In the genomic region with DNA sequence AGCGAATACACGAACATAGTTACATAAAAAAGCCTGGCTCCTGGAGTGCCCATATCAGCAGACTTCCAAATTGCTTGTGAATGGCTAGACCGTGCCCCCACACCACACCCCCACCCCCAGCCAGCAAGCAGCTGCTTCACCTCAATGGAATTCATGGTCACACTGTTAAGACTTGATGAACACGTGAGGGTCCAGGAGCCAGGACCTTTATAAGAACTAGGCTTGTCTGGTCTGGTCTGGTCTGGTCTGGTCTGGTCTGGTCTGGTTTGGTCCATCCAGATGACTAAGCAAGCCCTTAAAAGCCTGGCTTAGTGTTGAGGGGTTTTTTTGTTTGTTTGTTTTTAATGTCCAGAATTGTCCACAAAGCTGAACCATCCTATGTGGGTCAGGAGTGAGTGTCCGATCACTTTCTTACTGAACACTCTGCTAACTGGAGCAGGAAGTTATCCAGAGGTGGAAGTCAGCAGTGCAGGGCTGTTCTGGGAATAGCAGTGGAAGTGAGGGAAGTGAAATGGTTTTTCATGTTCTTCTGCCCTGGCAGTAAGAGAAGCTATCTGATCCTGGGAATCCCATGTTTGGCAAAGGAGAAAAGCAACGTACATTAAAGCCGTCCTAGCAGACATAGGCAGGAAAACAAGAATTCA, we compare ENCODE assay signal across 8 mouse cellular contexts. TPM values are rescaled to one million over a fixed set of nuclear protein-coding genes. Genes with fewer than 3 reads are reported as not detected.
DNase-seq lines count a peak whose midpoint lies in the region; ATAC-seq and TF ChIP-seq lines count a peak whose summit lies in the region.

No protein-coding gene starts in this region.

- no peak overlapping the region for H3K4me2 ChIP-seq in liver, postnatal 0 days (ENCODE audit: low read depth, low read length)
- no peak overlapping the region for H3K4me2 ChIP-seq in liver, embryonic 12.5 days
- H3K4me2 ChIP-seq in forebrain, embryonic 16.5 days (ENCODE audit: low read length): no peak overlapping the region
- H3K4me2 ChIP-seq in kidney, embryonic 16.5 days (replicated peaks; ENCODE audit: low read depth, low read length): no peak overlapping the region
- no peak overlapping the region for H3K4me2 ChIP-seq in stomach, embryonic 16.5 days (ENCODE audit: low read depth, low read length)

- no peak for TF ChIP-seq EP300 in liver, postnatal 0 days (IDR thresholded peaks at IDR 0.05; ENCODE audit: low read depth)

- no peak overlapping the region for H3K27ac ChIP-seq in liver, postnatal 0 days (ENCODE audit: low read depth)
- no peak overlapping the region for H3K27ac ChIP-seq in liver, embryonic 12.5 days
- H3K27ac ChIP-seq in forebrain, embryonic 16.5 days (ENCODE audit: low read length): no peak overlapping the region
- peak overlapping the region; percentile 84 for H3K27ac ChIP-seq in kidney, embryonic 16.5 days (ENCODE audit: low read length)
- no peak overlapping the region; the same call in 1 of the 2 replicates for H3K27ac ChIP-seq in stomach, embryonic 16.5 days (ENCODE audit: low read length)

- H3K4me3 ChIP-seq in liver, postnatal 0 days (ENCODE audit: low read depth, low read length): no peak overlapping the region
- H3K4me3 ChIP-seq in liver, embryonic 12.5 days: no peak overlapping the region
- no peak overlapping the region for H3K4me3 ChIP-seq in forebrain, embryonic 16.5 days (replicated peaks; ENCODE audit: low read length)
- no peak overlapping the region for H3K4me3 ChIP-seq in kidney, embryonic 16.5 days (ENCODE audit: low read length)
- H3K4me3 ChIP-seq in stomach, embryonic 16.5 days (replicated peaks; ENCODE audit: low read length): no peak overlapping the region

- peak; percentile 25; the same call in 1 of the 2 replicates for ATAC-seq in liver, postnatal 0 days
- no peak for ATAC-seq in liver, embryonic 12.5 days
- 0 out of 2 replicates have a peak, but pooled peaks have one; percentile 31 for ATAC-seq in forebrain, embryonic 16.5 days
- peak; percentile 93 for ATAC-seq in kidney, embryonic 16.5 days (ENCODE audit: low FRiP score, low TSS enrichment)
- peak; percentile 47; the same call in 1 of the 2 replicates for ATAC-seq in stomach, embryonic 16.5 days (ENCODE audit: insufficient read depth, low FRiP score)
- ATAC-seq in megakaryocyte-erythroid progenitor cell, adult 5-6 weeks (replicated peaks; ENCODE audit: low FRiP score, low TSS enrichment, poor library complexity, severe bottlenecking): no peak

- no peak for DNase-seq in liver, postnatal 0 days
- no peak for DNase-seq in frontal cortex, adult 2 months (ENCODE audit: extremely low spot score in 1 of 2, low spot score in 1 of 2)
- DNase-seq in left cerebral cortex, adult 8-10 months (ENCODE audit: low spot score in 2 of 2): no peak

- no peaks in the 10 kb centered on the region for H3K9me3 ChIP-seq in liver, postnatal 0 days (ENCODE audit: low read length)
- no peaks in the 10 kb centered on the region for H3K9me3 ChIP-seq in liver, embryonic 12.5 days (replicated peaks)
- no peaks in the 10 kb centered on the region for H3K9me3 ChIP-seq in forebrain, embryonic 16.5 days (ENCODE audit: control insufficient read depth, low read length)
- no peaks in the 10 kb centered on the region for H3K9me3 ChIP-seq in kidney, embryonic 16.5 days (ENCODE audit: low read length)
- no peaks in the 10 kb centered on the region for H3K9me3 ChIP-seq in stomach, embryonic 16.5 days (replicated peaks; ENCODE audit: control insufficient read depth, low read length)

- 64% methylated on average over 7 of the region's 7 CpGs for WGBS in liver, postnatal 0 days (ENCODE audit: insufficient replicate concordance)
- WGBS in liver, embryonic 12.5 days (ENCODE audit: insufficient replicate concordance): 59% methylated on average over 7 of the region's 7 CpGs
- WGBS in forebrain, embryonic 16.5 days: 62% methylated on average over 7 of the region's 7 CpGs
- WGBS in kidney, embryonic 16.5 days: 48% methylated on average over 7 of the region's 7 CpGs
- WGBS in stomach, embryonic 16.5 days: 49% methylated on average over 7 of the region's 7 CpGs

- no peaks in the 10 kb centered on the region for H3K27me3 ChIP-seq in liver, postnatal 0 days (ENCODE audit: insufficient read depth, low read length)
- H3K27me3 ChIP-seq in liver, embryonic 12.5 days (replicated peaks): no peaks in the 10 kb centered on the region
- H3K27me3 ChIP-seq in forebrain, embryonic 16.5 days (replicated peaks; ENCODE audit: control insufficient read depth, insufficient read depth, low read length): no peaks in the 10 kb centered on the region
- no peaks in the 10 kb centered on the region for H3K27me3 ChIP-seq in kidney, embryonic 16.5 days (ENCODE audit: insufficient read depth, low read length)
- no peaks in the 10 kb centered on the region for H3K27me3 ChIP-seq in stomach, embryonic 16.5 days (ENCODE audit: control insufficient read depth, insufficient read depth, low read length)

- no peaks in the 10 kb centered on the region for H3K4me1 ChIP-seq in liver, postnatal 0 days (ENCODE audit: insufficient read depth)
- H3K4me1 ChIP-seq in liver, embryonic 12.5 days: 0 out of 2 replicates have a peak, but pooled peaks cover 7% of the 10 kb centered on the region
- H3K4me1 ChIP-seq in forebrain, embryonic 16.5 days (replicated peaks; ENCODE audit: control insufficient read depth, insufficient read depth, low read length): peaks cover 2% of the 10 kb centered on the region; the same call in 1 of the 2 replicates
- H3K4me1 ChIP-seq in kidney, embryonic 16.5 days (ENCODE audit: insufficient read depth, low read length): peaks cover 22% of the 10 kb centered on the region
- peaks cover 11% of the 10 kb centered on the region for H3K4me1 ChIP-seq in stomach, embryonic 16.5 days (ENCODE audit: control insufficient read depth, insufficient read depth, low read length)

- TF ChIP-seq CTCF in liver, postnatal 0 days (IDR thresholded peaks at IDR 0.05; ENCODE audit: low read depth): no peak

- no peak overlapping the region for H3K9ac ChIP-seq in liver, postnatal 0 days (replicated peaks)
- H3K9ac ChIP-seq in liver, embryonic 12.5 days: no peak overlapping the region
- H3K9ac ChIP-seq in forebrain, embryonic 16.5 days (replicated peaks; ENCODE audit: low read depth, low read length): no peak overlapping the region
- H3K9ac ChIP-seq in kidney, embryonic 16.5 days (replicated peaks; ENCODE audit: low read length): no peak overlapping the region
- no peak overlapping the region; the same call in 1 of the 2 replicates for H3K9ac ChIP-seq in stomach, embryonic 16.5 days (ENCODE audit: low read length)

- no peaks in the 10 kb centered on the region for H3K36me3 ChIP-seq in liver, postnatal 0 days (replicated peaks; ENCODE audit: insufficient read depth, low read length)
- H3K36me3 ChIP-seq in liver, embryonic 12.5 days: no peaks in the 10 kb centered on the region
- H3K36me3 ChIP-seq in forebrain, embryonic 16.5 days (ENCODE audit: control insufficient read depth, insufficient read depth): no peaks in the 10 kb centered on the region
- H3K36me3 ChIP-seq in kidney, embryonic 16.5 days (ENCODE audit: insufficient read depth, low read length): no peaks in the 10 kb centered on the region
- no peaks in the 10 kb centered on the region for H3K36me3 ChIP-seq in stomach, embryonic 16.5 days (ENCODE audit: control insufficient read depth, insufficient read depth, low read length)

RNA-seq across cellular contexts. Expression of gene Gm17571, which starts 51.3 kb away (rescaled TPM):
- polyA plus RNA-seq in liver, postnatal 0 days (2015; fragmentation: Nextera tagmentation; extraction: Ambion mirVana): not detected in 2 replicates
- not detected in 2 replicates for polyA plus RNA-seq in liver, embryonic 12.5 days (2016; fragmentation: Nextera tagmentation; extraction: Ambion mirVana)
- polyA plus RNA-seq in forebrain, embryonic 16.5 days (2015; fragmentation: Nextera tagmentation; extraction: Ambion mirVana): not detected in 2 replicates
- polyA plus RNA-seq in kidney, embryonic 16.5 days (2015; fragmentation: Nextera tagmentation; extraction: Ambion mirVana): not detected in 2 replicates
- polyA plus RNA-seq in stomach, embryonic 16.5 days (2015; fragmentation: Nextera tagmentation; extraction: Ambion mirVana): not detected in 2 replicates
- not detected in 2 replicates for total RNA-seq in megakaryocyte-erythroid progenitor cell, adult 5-6 weeks (2014; fragmentation: Nextera tagmentation)
- total RNA-seq in megakaryocyte-erythroid progenitor cell, adult 5-6 weeks (2017): not detected in 2 replicates
- polyA plus RNA-seq in frontal cortex, adult 2 months (2012; rRNA removed): not detected in 2 replicates
- total RNA-seq in left cerebral cortex, adult 8-10 months (2022): not detected

Comparison
In these comparisons a context has a peak if more than half of its experiments do, and no peak if none do; other contexts are left out.
1. ATAC-seq: peak in liver, postnatal 0 days (single experiment), forebrain, embryonic 16.5 days (single experiment), kidney, embryonic 16.5 days (single experiment) and stomach, embryonic 16.5 days (single experiment); none in liver, embryonic 12.5 days (single experiment) and megakaryocyte-erythroid progenitor cell, adult 5-6 weeks (single experiment).